Mouse (Mus musculus) liver, embryonic 14.5 days (tissue): ENCODE measurements around the gene Samd15.

Experiments used
- CTCF ChIP-seq: IDR thresholded peaks from 2 replicates; pipeline ENCODE4 v1.5.1; 2016; ENCODE audit warnings: antibody characterized with exemption, low read depth, control low read depth
- EP300 ChIP-seq: IDR thresholded peaks from 2 replicates; pipeline ENCODE4 v1.6.1; 2016; ENCODE audit warnings: antibody characterized with exemption, low read depth

- TF ChIP-seq CTCF (no peak), EP300 (no peak)
These were observed 61.0 kb downstream of the Samd15 start for GRCm38 (mm10) chr12:87260562-87260961.
